Comparison of ENCODE assay signal across 8 mouse cellular contexts in the genomic region with DNA sequence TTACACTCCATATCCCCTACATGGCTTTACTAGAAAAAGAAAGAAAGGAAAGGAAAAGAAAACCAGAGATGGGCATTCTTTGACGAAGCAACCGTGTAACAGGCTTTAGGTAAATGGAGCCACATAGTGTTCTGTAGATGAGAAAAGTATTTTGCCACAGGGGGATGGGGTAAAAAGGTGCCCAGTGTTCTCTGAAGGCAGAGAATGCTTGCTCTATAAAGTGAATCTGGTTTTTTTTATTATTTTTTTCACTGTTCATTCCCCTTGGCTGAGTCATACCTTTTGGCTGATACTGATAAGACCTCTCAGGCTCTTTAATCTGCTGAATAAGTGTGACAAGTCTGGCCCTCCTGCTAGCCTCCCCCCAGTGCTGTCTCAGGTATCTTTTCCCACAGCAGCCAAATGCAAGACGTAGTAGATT.
A peak's percentile ranks its signal among the peaks of the same experiment; 100 is the strongest.
DNase-seq lines count a peak whose midpoint lies in the region; ATAC-seq lines count a peak whose summit lies in the region.

No protein-coding gene starts in this region.

- no peak overlapping the region for H3K4me3 ChIP-seq in neural tube, embryonic 11.5 days (ENCODE audit: low read depth, low read length)
- H3K4me3 ChIP-seq in intestine, embryonic 16.5 days (ENCODE audit: low read length), result no peak overlapping the region
- H3K4me3 ChIP-seq in neural tube, embryonic 15.5 days (replicated peaks), result no peak overlapping the region

- no peak overlapping the region for H3K4me2 ChIP-seq in neural tube, embryonic 11.5 days (ENCODE audit: low read depth)
- no peak overlapping the region for H3K4me2 ChIP-seq in intestine, embryonic 16.5 days (ENCODE audit: low read depth, low read length)
- peak overlapping the region; percentile 23 for H3K4me2 ChIP-seq in neural tube, embryonic 15.5 days

- no peaks in the 10 kb centered on the region for H3K36me3 ChIP-seq in neural tube, embryonic 11.5 days (ENCODE audit: control insufficient read depth, insufficient read depth, low read length)
- no peaks in the 10 kb centered on the region for H3K36me3 ChIP-seq in intestine, embryonic 16.5 days (ENCODE audit: control insufficient read depth, insufficient read depth, low read length)
- H3K36me3 ChIP-seq in neural tube, embryonic 15.5 days, result no peaks in the 10 kb centered on the region

- no peak overlapping the region for H3K9ac ChIP-seq in neural tube, embryonic 11.5 days (ENCODE audit: low read length)
- no peak overlapping the region for H3K9ac ChIP-seq in intestine, embryonic 16.5 days (ENCODE audit: low read depth, low read length)
- H3K9ac ChIP-seq in neural tube, embryonic 15.5 days (replicated peaks), result no peak overlapping the region

- no peaks in the 10 kb centered on the region for H3K9me3 ChIP-seq in neural tube, embryonic 11.5 days (ENCODE audit: control insufficient read depth, low read length)
- H3K9me3 ChIP-seq in intestine, embryonic 16.5 days (ENCODE audit: control insufficient read depth, low read length), result no peaks in the 10 kb centered on the region
- H3K9me3 ChIP-seq in neural tube, embryonic 15.5 days (replicated peaks), result no peaks in the 10 kb centered on the region

- no peaks in the 10 kb centered on the region for H3K27me3 ChIP-seq in neural tube, embryonic 11.5 days (ENCODE audit: control insufficient read depth, insufficient read depth, low read length)
- H3K27me3 ChIP-seq in intestine, embryonic 16.5 days (replicated peaks; ENCODE audit: control insufficient read depth, insufficient read depth, low read length), result no peaks in the 10 kb centered on the region
- H3K27me3 ChIP-seq in neural tube, embryonic 15.5 days (replicated peaks), result no peaks in the 10 kb centered on the region

- intact Hi-C loops in left cerebral cortex, postnatal 36 days (cut with DNase I), result no loop called here

- peak; percentile 31 for ATAC-seq in neural tube, embryonic 11.5 days (ENCODE audit: insufficient read depth, low FRiP score, low TSS enrichment)
- peak; percentile 85 for ATAC-seq in intestine, embryonic 16.5 days
- peak; percentile 68 for ATAC-seq in neural tube, embryonic 15.5 days (ENCODE audit: low FRiP score)

- peak; percentile 22 to 73 for DNase-seq in adrenal gland, adult (ENCODE audit: inconsistent age in 2 of 2, low spot score in 1 of 2)
- DNase-seq in adrenal gland, postnatal 14 days, result no peak
- no peak for DNase-seq in neural tube, embryonic 11.5 days (ENCODE audit: low spot score)
- no peak for DNase-seq in neural tube, embryonic 10.5 days (ENCODE audit: extremely low spot score, low spot score)
- no peak for DNase-seq in ovary, postnatal 36 days (ENCODE audit: low spot score)
- DNase-seq in left cerebral cortex, postnatal 36 days (ENCODE audit: low spot score in 2 of 2), result no peak

- H3K27ac ChIP-seq in neural tube, embryonic 11.5 days (ENCODE audit: low read depth, low read length), result peak overlapping the region; percentile 56
- H3K27ac ChIP-seq in intestine, embryonic 16.5 days (ENCODE audit: low read length), result no peak overlapping the region
- H3K27ac ChIP-seq in neural tube, embryonic 15.5 days (replicated peaks), result peak overlapping the region; percentile 81

- WGBS in neural tube, embryonic 11.5 days, result 19% methylated on average over 3 of the region's 3 CpGs
- WGBS in intestine, embryonic 16.5 days, result 51% methylated on average over 3 of the region's 3 CpGs
- WGBS in neural tube, embryonic 15.5 days, result 15% methylated on average over 3 of the region's 3 CpGs

- peaks cover 4% of the 10 kb centered on the region; the same call in 1 of the 2 replicates for H3K4me1 ChIP-seq in neural tube, embryonic 11.5 days (ENCODE audit: control insufficient read depth, insufficient read depth, low read length)
- H3K4me1 ChIP-seq in intestine, embryonic 16.5 days (ENCODE audit: control insufficient read depth, insufficient read depth, low read length), result peaks cover 10% of the 10 kb centered on the region
- H3K4me1 ChIP-seq in neural tube, embryonic 15.5 days, result peaks cover 28% of the 10 kb centered on the region

Comparison
In these comparisons a context has a peak if more than half of its experiments do, and no peak if none do; other contexts are left out.
1. DNase-seq: peak in adrenal gland, adult (2 of 2); none in adrenal gland, postnatal 14 days (single experiment), neural tube, embryonic 11.5 days (single experiment), neural tube, embryonic 10.5 days (single experiment), ovary, postnatal 36 days (single experiment) and left cerebral cortex, postnatal 36 days (0 of 2).
2. ATAC-seq: peak in every context shown above with its lines; median percentile 85 in intestine, embryonic 16.5 days; 68 in neural tube, embryonic 15.5 days; 31 in neural tube, embryonic 11.5 days.